Mouse (Mus musculus) spleen, adult 2 months (tissue): ENCODE data around the gene Tesk1.

ENCODE experiments used
- CTCF ChIP-seq: fragments of 200-500 bp; IDR thresholded peaks from 2 replicates; pipeline ENCODE4 v1.5.1; 2011; ENCODE audit warnings: mild to moderate bottlenecking, inconsistent platforms; ENCODE audit not compliant: insufficient read depth, insufficient read length, insufficient replicate concordance; ENCODE audit errors: extremely low read depth
- POLR2A ChIP-seq: fragments of 200-500 bp; IDR thresholded peaks from 2 replicates; pipeline ENCODE4 v1.6.1; 2011; ENCODE audit warnings: low read depth, low read length, inconsistent platforms

DNA sequence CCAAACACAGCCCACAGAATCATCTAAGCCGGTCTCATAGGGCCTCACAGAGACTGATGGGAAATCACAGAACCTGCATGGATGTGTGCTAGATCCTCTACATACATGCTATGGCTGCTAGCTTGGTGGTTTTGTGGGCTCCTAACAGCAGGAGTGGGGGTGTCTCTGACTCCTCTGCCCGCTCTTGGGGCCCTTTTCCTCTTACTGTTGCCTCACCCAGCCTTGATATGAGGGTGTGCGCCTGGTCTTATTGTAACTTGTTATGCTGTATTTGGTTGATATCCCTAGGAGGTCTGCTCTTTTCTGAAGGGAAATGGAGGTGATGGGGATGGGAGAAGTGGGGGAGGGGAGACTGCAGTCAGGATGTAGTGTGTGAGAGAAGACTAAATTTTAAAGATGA is 47.9 kb downstream of the Tesk1 start:
- TF ChIP-seq POLR2A, result no peak
- TF ChIP-seq CTCF, result no peak
